Mouse (Mus musculus) embryonic stem cell, embryonic (primary cell): ENCODE results near the gene Prcd.

Source experiments
- CTCF ChIA-PET, 4 experiments: fragments of 300-600 bp in 2 of 4; fragments of 350-600 bp in 2 of 4; sonication (Branson Sonifier 250); formaldehyde crosslinking; loops; one replicate each; lab custom pipeline; 2022; ENCODE audit warnings: inconsistent platforms in 2 of 4; lab: Charles Lee
- POLR2A ChIA-PET, 4 experiments: fragments of 300-600 bp in 2 of 4; fragments of 350-600 bp in 2 of 4; sonication (Branson Sonifier 250); formaldehyde crosslinking; loops; one replicate each; lab custom pipeline; 2022; ENCODE audit warnings: antibody characterized with exemption in 4 of 4, inconsistent platforms in 1 of 4; lab: Charles Lee

The Prcd gene

DNA sequence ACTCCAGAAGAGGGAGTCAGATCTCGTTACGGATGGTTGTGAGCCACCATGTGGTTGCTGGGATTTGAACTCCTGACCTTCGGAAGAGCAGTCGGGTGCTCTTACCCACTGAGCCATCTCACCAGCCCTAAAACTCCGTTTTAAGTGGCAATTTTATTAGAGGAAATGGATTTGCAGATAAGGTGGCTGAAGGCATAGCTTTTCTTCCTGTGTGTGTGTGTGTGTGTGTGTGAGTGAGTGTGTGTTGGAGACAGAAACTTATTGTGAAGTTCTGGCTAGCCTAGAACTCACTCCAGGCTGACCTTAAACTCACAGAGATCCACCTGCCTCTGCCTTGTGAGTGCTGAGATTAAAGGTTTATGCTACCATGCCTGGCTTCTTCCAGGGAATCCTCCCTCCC is 13.7 kb downstream of the Prcd start:
- POLR2A ChIA-PET = interaction anchor here (0.6 to 10.1 kb wide), 8 partner anchors 10 to 312 kb away, joined by 3 to 178 read pairs (median 7); partner anchors contain the start of genes Cygb (in 1 of the 4) and Prcd (in 1 of the 4)
- CTCF ChIA-PET = interaction anchor here (0.6 to 0.8 kb wide), 7 partner anchors 8 to 601 kb away, joined by 3 to 7 read pairs (median 3); partner anchors contain the start of gene Mrpl38 (in 1 of the 4)

DNA sequence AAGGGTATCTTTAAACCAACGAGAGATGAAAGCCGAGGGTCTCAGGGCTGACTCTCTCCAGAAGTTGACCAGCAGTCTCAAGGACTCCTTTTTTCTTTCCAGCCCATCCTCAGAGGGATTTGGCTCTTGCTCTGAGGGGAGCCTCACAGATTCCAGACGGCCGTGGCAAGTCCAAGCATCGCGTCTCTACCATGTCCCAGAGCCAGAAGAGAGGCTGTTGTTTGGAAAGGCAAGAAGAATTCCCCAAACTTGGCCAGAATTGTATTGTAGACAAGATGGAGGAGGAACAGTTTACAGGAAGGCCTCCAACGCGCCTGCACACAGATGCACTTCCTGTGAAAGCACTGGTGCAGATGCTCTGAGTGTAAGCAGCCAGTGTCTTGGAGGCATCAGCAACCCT is 14.6 kb downstream of the Prcd start:
- CTCF ChIA-PET = interaction anchor here in 2 of 4 experiments (0.9 to 4.4 kb wide), 3 partner anchors 23 to 76 kb away, joined by 3 to 51 read pairs (median 4); no protein-coding TSS in a partner anchor
- POLR2A ChIA-PET = interaction anchor here in 2 of 4 experiments (0.8 to 10.1 kb wide), 8 partner anchors 9 to 81 kb away, joined by 3 to 178 read pairs (median 6); partner anchors contain the start of genes Aanat (in 1 of the 2), Cygb (in 1 of the 2) and Prcd (in 1 of the 2)

DNA sequence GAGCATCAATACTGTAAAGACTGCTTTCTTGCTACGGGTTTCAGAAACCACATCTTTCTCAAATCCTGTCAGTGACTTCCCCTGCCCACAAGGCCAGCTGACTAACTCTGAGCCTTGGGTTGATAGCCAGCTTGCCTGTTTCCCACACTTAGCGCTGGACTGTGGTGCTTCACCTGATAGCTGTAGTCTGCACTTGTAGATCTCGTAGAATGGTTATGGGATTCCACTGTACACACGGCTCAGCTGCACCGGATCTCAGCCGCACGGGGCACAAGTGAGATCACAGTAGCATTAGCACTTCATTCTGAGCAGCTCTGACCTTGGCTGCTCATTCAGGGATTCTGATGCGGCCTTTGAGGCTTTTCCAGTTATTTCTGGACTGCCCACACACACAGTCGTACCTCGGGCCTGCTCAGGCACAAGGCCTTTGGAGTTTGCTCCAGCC is 15.1 kb downstream of the Prcd start:
- ChIA-PET CTCF (interaction anchor here in 3 of 4 experiments (0.8 to 4.4 kb wide), 7 partner anchors 11 to 442 kb away, joined by 3 to 51 read pairs (median 4); no protein-coding TSS in a partner anchor), POLR2A (interaction anchor here in 2 of 4 experiments (0.7 to 10.1 kb wide), 12 partner anchors 9 to 82 kb away, joined by 3 to 178 read pairs (median 4); partner anchors contain the start of genes Aanat (in 1 of the 2), Cygb (in 1 of the 2) and Prcd (in 1 of the 2))

DNA sequence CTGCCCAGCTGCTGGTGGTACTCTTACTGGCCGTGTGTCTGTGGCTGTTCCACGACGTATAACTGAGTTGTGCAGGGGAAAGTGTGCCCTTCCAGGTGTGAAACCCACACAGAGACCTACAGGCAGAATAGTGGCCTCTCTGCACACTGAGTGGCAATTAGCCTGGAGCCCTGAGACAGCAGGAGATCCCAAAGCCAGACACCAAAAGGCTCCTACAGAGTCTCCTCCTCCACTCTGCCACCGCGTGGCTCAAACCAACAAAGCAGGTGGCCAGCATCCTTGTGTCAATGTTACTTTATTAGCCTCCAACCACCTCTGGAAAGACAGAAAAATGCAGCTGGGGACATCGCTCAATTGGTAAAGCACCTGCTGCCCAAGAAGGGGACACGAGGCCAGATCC is 15.5 kb downstream of the Prcd start:
- POLR2A ChIA-PET = interaction anchor here in 2 of 4 experiments (0.6 to 10.1 kb wide), 14 partner anchors 8 to 82 kb away, joined by 3 to 178 read pairs (median 4); partner anchors contain the start of genes Prcd (in 2 of the 2), Aanat (in 1 of the 2) and Cygb (in 1 of the 2)
- CTCF ChIA-PET = interaction anchor here in 3 of 4 experiments (0.5 to 4.4 kb wide), 9 partner anchors 10 to 442 kb away, joined by 3 to 51 read pairs (median 4); partner anchors contain the start of gene Cygb (in 1 of the 3)

DNA sequence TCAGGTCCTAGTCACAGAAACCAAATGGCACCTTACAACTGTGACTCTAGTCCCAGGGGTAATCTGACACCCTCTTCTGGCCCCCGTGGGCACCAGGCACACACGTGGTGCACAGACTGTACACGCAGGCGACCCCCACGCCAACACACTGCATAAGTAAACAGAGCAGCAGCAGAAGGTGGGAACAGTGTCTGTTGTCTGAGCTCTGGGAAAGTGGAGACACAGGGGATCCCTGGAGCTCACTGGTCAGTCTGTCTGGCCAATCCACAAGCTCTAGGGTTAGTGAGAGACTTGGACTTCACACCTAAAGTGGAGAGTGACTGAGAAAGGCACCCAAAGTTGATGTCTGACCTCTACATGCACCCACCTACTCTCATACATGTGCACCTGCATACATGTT is 16.0 kb downstream of the Prcd start:
- ChIA-PET CTCF (interaction anchor here in 3 of 4 experiments (0.5 to 4.4 kb wide), 10 partner anchors 10 to 443 kb away, joined by 3 to 51 read pairs (median 4); partner anchors contain the start of gene Cygb (in 1 of the 3)), POLR2A (interaction anchor here in 2 of 4 experiments (0.6 to 10.1 kb wide), 12 partner anchors 11 to 83 kb away, joined by 3 to 178 read pairs (median 4); partner anchors contain the start of genes Prcd (in 2 of the 2), Aanat (in 1 of the 2) and Cygb (in 1 of the 2))

DNA sequence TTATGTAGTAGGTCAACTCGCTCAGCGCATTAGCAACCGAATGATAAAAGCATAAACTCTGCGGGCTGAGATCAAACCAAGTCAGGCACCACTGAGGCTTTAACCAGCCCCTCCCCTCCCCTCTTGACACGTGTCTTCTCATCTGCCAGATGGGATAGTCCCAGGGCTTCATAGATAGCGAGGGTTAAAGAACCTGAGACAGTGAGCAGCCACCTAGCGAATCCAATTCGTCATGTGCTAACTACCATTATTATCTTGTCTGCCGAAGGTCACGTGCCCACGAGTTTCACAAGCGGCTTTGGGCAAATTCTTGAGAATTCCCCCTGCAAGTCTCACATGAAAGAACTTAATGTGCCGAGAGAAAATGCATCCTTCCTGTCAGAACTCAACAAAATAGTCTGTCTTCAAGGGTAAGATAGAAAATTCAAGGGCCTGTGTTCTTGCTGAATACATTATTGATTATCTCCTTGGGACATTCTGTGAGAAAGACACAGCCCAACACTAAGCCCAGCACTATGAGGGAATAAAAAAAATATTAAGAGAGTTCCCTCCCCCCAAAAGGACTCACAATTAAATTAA is 16.5 kb downstream of the Prcd start:
- ChIA-PET POLR2A (interaction anchor here (0.6 to 10.1 kb wide), 11 partner anchors 11 to 77 kb away, joined by 3 to 178 read pairs (median 9); partner anchors contain the start of genes Cygb (in 1 of the 4) and Prcd (in 1 of the 4)), CTCF (interaction anchor here (0.9 to 4.4 kb wide), 10 partner anchors 11 to 215 kb away, joined by 3 to 51 read pairs (median 4); partner anchors contain the start of gene Cygb (in 1 of the 4))

DNA sequence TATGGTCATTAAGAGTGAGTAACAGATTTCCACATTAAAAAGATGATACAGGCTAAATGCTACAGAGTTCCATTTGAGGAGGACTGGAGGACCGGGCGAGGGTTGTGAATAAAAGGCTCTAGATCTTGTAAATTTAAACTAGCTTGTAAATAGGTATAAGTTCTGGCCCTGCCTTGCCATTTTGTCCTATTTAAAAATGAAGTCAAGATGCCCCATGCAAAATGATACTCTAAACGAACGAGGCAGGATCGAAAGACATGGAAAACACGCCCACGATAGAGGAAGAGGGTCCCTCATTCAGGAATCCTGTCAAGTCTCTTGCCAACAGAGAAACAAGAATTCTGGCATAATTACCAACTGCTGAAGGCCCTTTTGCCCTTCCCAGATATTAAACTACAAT is 17.1 kb downstream of the Prcd start:
- POLR2A ChIA-PET = interaction anchor here (0.6 to 13.3 kb wide), 38 partner anchors 8 to 513 kb away, joined by 3 to 213 read pairs (median 7); partner anchors contain the start of genes Prcd (in 3 of the 4), Cygb (in 2 of the 4), Mfsd11 (in 1 of the 4) and Rhbdf2 (in 1 of the 4)
- CTCF ChIA-PET = interaction anchor here (0.6 to 4.4 kb wide), 59 partner anchors 8 to 677 kb away, joined by 3 to 51 read pairs (median 5); partner anchors contain the start of genes Prcd (in 2 of the 4), Aanat (in 1 of the 4), Cygb (in 1 of the 4) and Prpsap1 (in 1 of the 4)

DNA sequence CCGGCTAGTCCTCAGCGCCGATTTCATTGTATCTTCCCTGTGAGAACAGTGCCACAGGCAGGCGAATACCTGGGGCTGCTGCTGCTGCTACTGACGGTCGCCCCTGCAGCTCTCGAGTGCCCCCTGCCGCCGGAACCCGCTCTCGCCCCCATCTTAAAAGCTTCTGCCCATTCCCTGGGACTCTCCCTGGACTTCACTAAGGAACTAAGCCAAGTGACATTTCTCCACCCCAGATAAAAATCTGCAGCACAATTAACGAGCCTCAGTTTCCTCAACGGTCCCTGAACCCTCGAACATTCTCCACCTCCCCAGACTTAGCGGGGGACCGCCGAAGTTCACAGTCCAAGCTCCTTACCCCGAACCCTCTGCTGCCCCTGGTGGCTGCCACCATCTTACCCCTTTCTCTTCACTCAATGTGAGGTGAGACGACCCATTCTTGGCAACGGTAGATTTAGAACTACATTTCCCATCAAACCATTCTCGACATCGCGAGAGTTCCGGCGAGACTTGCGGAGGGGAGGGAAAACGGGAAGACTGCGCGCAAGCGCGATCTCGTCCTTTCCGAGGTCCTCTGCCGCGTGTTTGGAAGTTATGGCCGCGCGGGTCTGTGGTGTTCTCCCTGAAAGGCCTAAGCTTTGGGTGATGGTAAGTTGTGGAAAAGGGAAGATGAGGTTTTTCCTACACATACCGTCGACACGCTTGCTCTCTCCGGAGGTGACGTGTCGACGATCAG is 17.9 kb downstream of the Prcd start:
- POLR2A ChIA-PET = interaction anchor here (0.7 to 13.3 kb wide), 70 partner anchors 9 to 1298 kb away, joined by 3 to 213 read pairs (median 4); partner anchors contain the start of genes Prcd (in 3 of the 4), Cygb (in 2 of the 4), Mfsd11 (in 1 of the 4) and Rhbdf2 (in 1 of the 4)
- CTCF ChIA-PET = interaction anchor here (0.6 to 4.4 kb wide), 70 partner anchors 9 to 1015 kb away, joined by 3 to 51 read pairs (median 5); partner anchors contain the start of genes Prcd (in 3 of the 4), Cygb (in 2 of the 4), Aanat (in 1 of the 4) and Prpsap1 (in 1 of the 4)

DNA sequence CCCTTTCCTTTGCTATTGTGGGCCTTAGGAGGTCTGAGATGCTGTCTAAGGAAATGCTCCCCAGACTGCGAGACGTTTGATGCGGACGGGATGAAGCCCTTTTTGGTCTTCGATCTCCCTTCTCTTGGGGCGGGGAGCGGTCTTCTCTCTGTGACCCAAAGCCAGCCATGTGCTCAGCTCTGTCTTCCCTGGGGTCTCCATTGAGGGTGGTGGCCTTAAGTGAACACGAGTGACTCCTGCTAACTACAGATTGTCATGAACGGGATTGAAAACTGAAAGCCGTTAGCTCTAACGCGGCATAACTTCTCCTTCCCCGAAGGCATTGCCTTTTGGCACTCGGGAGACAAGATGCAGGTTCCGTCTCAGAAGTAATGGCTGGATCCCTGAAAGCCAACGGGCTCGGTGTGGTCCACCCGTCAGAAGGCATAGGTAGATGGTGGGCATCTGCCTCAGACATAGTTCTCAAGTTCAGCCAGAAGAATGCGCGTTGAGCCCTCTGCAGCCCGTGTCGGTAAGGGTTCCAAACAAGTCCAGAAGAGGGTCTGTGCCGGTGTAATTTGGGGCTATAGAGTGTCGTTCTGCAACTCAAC is 18.6 kb downstream of the Prcd start:
- POLR2A ChIA-PET = interaction anchor here (0.6 to 13.3 kb wide), 86 partner anchors 9 to 1297 kb away, joined by 3 to 213 read pairs (median 5); partner anchors contain the start of genes Cygb (in 2 of the 4), Prcd (in 2 of the 4), Aanat (in 1 of the 4) and Jmjd6 (in 1 of the 4)
- CTCF ChIA-PET = interaction anchor here (0.5 to 4.4 kb wide), 42 partner anchors 9 to 1736 kb away, joined by 3 to 51 read pairs (median 6); partner anchors contain the start of genes Cygb (in 2 of the 4), Aanat (in 1 of the 4) and Prcd (in 1 of the 4)

DNA sequence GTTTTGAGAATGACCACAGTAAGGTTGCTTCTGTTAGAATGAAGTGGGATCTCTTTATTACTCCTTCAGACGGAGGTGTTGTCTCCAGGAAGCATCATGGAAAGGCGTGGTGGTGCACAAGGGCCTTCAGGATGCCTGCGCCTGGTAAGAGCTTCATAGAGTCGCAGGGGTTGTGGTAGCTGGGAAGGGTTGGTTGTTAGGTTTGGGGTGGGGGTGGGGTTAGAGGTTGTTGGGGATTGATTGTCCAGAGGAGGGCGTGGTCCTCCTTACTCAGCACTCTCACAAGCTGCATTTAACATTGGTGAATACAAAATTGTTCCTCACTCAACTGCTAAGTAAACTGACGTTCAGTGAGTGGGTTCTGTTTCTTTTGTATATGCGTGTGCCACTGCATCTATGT is 19.3 kb downstream of the Prcd start:
- CTCF ChIA-PET = interaction anchor here in 3 of 4 experiments (0.5 to 1.7 kb wide), 12 partner anchors 8 to 1735 kb away, joined by 3 to 7 read pairs (median 3); partner anchors contain the start of gene Cygb (in 2 of the 3)
- POLR2A ChIA-PET = interaction anchor here (0.6 to 13.3 kb wide), 66 partner anchors 8 to 1296 kb away, joined by 3 to 213 read pairs (median 4); partner anchors contain the start of genes Cygb (in 2 of the 4), Prcd (in 2 of the 4), Aanat (in 1 of the 4) and Jmjd6 (in 1 of the 4)

DNA sequence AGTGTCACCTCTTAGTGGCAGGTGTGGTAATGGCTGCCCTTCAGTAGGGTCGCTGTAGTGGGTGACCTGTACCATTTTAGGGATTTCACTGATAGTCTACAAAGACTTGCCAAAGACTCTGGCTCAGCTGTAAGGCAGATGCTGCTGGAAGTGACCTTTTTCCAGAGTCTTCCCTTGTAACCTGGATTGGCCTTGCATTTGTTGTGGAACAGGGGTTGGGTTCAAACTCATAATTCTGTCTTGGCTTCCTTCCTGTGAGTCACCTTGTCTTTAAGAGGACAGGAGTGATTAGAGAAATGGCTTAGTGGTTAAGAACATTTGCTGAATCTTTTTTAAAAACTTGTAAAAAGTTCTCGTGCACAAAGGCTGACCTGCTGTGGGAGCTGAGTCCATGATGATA is 20.1 kb downstream of the Prcd start:
- ChIA-PET CTCF (interaction anchor here in 2 of 4 experiments (0.7 to 1.7 kb wide), 3 partner anchors 16 to 135 kb away, joined by 3 to 7 read pairs (median 3); no protein-coding TSS in a partner anchor), POLR2A (interaction anchor here (0.9 to 13.3 kb wide), 44 partner anchors 8 to 647 kb away, joined by 3 to 213 read pairs (median 4); partner anchors contain the start of genes Cygb (in 2 of the 4), Jmjd6 (in 1 of the 4), Mettl23 (in 1 of the 4) and Mfsd11 (in 1 of the 4))

DNA sequence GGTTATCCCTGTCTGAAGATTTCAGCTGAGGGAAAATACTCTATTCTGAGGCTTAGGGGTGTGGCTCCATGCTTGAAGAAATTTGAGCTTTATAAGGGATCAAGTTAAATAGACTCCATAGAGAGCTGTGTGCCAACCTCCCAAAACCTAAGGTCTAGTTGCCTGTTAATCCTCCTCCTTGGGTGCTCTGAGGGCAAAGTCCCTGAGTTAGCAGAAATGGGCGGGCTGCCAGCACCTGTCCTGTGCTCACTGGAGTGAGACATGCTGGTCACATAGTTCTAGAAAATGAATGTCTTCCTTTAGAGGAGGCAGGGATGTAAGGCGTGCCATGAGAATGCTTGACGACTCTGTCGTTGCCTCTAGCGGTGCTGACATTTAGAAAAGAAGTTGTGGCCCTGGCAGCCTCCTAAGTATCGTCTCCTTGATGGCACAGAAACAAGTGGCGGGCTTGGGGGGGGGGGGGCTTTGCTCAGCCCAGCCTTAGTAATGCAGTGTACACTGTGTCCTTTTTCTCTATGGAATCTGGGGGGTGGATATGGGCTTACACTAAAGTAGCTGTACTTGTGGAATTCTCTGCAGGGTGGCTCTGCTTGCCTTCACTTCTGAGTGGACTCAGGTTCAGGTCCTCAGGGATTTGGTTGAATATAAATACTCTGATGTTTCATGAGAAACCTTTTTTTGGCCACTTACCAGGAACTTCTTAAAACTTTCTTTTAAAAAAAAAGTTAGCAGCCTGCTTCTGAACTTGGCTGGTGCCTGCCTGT is 21.5 kb downstream of the Prcd start:
- ChIA-PET POLR2A (interaction anchor here (0.6 to 13.3 kb wide), 36 partner anchors 8 to 1356 kb away, joined by 3 to 213 read pairs (median 4); partner anchors contain the start of genes Cygb (in 2 of the 4), Mfsd11 (in 2 of the 4), Prcd (in 2 of the 4) and Srsf2 (in 2 of the 4)), CTCF (interaction anchor here in 2 of 4 experiments (0.5 to 0.6 kb wide), 2 partner anchors 9 to 133 kb away, joined by 3 to 4 read pairs; no protein-coding TSS in a partner anchor)

DNA sequence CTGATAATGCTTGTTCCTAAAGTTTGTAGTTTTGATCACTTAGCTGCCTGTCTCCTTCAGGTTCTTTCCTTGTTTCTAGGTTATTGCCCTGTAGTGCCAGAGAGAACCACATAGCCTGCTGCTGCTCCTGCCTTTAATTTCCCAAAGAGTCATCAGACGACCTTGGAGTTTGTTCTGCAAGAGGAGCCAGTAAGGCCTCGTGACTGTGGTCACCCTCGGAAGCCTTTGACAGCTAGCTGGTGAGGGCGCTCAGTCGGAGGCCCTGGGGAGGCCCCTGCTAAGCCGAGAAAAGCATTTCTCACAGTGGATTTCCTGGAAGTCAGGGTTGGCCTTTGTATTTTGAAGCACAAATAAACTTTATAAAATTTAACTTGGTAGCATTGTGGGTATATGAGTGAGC is 22.1 kb downstream of the Prcd start:
- POLR2A ChIA-PET = interaction anchor here in 3 of 4 experiments (0.6 to 13.3 kb wide), 17 partner anchors 9 to 241 kb away, joined by 3 to 213 read pairs (median 6); partner anchors contain the start of genes Srsf2 (in 2 of the 3), Cygb (in 1 of the 3), Mfsd11 (in 1 of the 3) and Prcd (in 1 of the 3)
- CTCF ChIA-PET = interaction anchor here in 2 of 4 experiments (0.6 kb wide), 2 partner anchors 9 to 14 kb away, joined by 3 read pairs; no protein-coding TSS in a partner anchor

DNA sequence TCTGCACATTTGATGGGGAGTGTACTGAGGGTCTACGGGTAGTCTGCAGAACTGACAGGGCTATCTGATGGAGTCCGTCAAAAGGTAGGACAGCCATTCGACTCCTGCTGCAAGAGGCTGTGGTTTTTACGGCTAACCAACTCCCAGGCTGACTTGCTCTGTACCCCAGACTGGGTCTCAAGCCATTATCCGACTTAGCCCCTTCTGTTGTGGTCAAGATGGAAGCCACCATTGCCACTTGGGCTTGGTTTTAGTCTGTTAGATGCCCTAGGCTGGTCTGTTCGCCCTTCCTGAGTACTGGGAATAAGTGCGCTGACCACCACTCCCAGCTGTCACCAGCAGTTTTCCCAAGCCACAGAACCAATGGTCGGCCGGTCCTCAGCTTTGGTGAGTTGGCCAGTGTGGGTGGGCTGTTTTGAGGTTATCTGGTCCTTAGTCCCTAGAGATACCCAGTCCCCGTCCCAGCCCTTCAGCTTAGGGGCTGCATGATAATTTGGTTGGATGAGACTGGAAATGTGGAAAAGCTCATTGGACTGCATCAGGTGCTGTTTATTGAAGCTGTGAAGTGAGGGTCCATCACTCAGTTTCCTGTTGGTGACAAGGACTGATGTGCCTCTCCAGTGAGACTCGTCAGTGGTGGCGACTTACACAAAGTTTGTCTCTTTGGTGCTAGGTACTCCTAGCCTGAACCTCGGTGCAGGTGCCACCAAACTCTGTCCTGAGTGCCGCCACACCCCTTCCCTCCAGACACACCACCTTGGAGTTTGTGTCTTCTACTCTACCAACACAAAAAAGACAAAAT is 23.0 kb downstream of the Prcd start:
- CTCF ChIA-PET = interaction anchor here in 3 of 4 experiments (0.5 to 1.3 kb wide), 4 partner anchors 14 to 1605 kb away, joined by 3 read pairs; no protein-coding TSS in a partner anchor
- POLR2A ChIA-PET = interaction anchor here (0.6 to 13.3 kb wide), 33 partner anchors 8 to 664 kb away, joined by 3 to 213 read pairs (median 5); partner anchors contain the start of genes Cygb (in 1 of the 4), Galk1 (in 1 of the 4), Jmjd6 (in 1 of the 4) and Mettl23 (in 1 of the 4)
